Mouse (Mus musculus) ovary, postnatal 10 days (tissue): ENCODE data around the gene Gys1.
"Not testable (repeated sequence)": the region's sequence is repeated elsewhere in the genome, so short reads cannot be mapped to it uniquely, and the experiment has no call there.

ENCODE experiments used
- DNase-seq: peaks from one replicate; pipeline ENCODE4 v3.0.0; 2022; ENCODE audit warnings: low spot score

The Gys1 gene

GRCm38 (mm10) chr7:45434203-45435015 lies at the start of gene Gys1:
TSS of gene Gys1 (plus strand) at chr7:45434844.
- peak; percentile 98 for DNase-seq

- DNase-seq, result no peak
Measured at GRCm38 (mm10) chr7:45386077-45386476, 48.6 kb upstream of the Gys1 start.

GRCm38 (mm10) chr7:45395129-45395541 lies 39.5 kb upstream of the Gys1 start:
- no peak for DNase-seq

GRCm38 (mm10) chr7:45395578-45396336 lies 38.9 kb upstream of the Gys1 start, which contains the start of gene Snrnp70:
TSS of gene Snrnp70 (minus strand) at chr7:45395742.
- peak; percentile 100 for DNase-seq

- not testable (repeated sequence) for DNase-seq
Measured at GRCm38 (mm10) chr7:45396337-45396775, 38.3 kb upstream of the Gys1 start.

GRCm38 (mm10) chr7:45396787-45397186 lies 37.9 kb upstream of the Gys1 start:
- no peak for DNase-seq

GRCm38 (mm10) chr7:45401521-45402085 lies 33.0 kb upstream of the Gys1 start:
- no peak for DNase-seq

- no peak for DNase-seq
Measured at GRCm38 (mm10) chr7:45403532-45404261, 30.9 kb upstream of the Gys1 start.

GRCm38 (mm10) chr7:45405091-45406075 lies 29.3 kb upstream of the Gys1 start, which contains the start of gene Kcna7:
TSS of gene Kcna7 (plus strand) at chr7:45405653.
- DNase-seq, result peak; percentile 69

GRCm38 (mm10) chr7:45406157-45407156 lies 28.2 kb upstream of the Gys1 start:
- no peak for DNase-seq

GRCm38 (mm10) chr7:45407836-45408235 lies 26.8 kb upstream of the Gys1 start:
- DNase-seq, result no peak

- DNase-seq, result no peak
Measured at GRCm38 (mm10) chr7:45408351-45408750, 26.3 kb upstream of the Gys1 start.

GRCm38 (mm10) chr7:45408949-45409348 lies 25.7 kb upstream of the Gys1 start:
- no peak for DNase-seq

GRCm38 (mm10) chr7:45409497-45410163 lies 25.0 kb upstream of the Gys1 start:
- DNase-seq, result no peak

- DNase-seq, result no peak
Measured at GRCm38 (mm10) chr7:45412421-45412820, 22.2 kb upstream of the Gys1 start.

GRCm38 (mm10) chr7:45413113-45413863 lies 21.4 kb upstream of the Gys1 start, which contains the start of gene Ntf5:
TSS of gene Ntf5 (plus strand) at chr7:45413695.
- no peak for DNase-seq

GRCm38 (mm10) chr7:45413864-45414739 lies 20.5 kb upstream of the Gys1 start:
- no peak for DNase-seq
